Mouse (Mus musculus): Measurements from ENCODE around the gene Fam149a. TPM values are rescaled to one million over a fixed set of nuclear protein-coding genes. Genes with fewer than 3 reads are reported as not detected.

Fam149a gene
- polyA plus RNA-seq, 2 experiments, result 12.9 to 14.9 TPM

GRCm38 (mm10) chr8:45355809-45356208 is 26.3 kb downstream of the Fam149a start:
- DNase-seq (ENCODE audit: low spot score), result no peak
- 80% methylated on average over 6 of the region's 6 CpGs for WGBS
- no peak for TF ChIP-seq POLR2A (IDR thresholded peaks at IDR 0.05; ENCODE audit: borderline replicate concordance, extremely low read depth, insufficient read depth, insufficient read length)

GRCm38 (mm10) chr8:45345031-45345430 is 37.1 kb downstream of the Fam149a start:
- TF ChIP-seq POLR2A (IDR thresholded peaks at IDR 0.05; ENCODE audit: borderline replicate concordance, extremely low read depth, insufficient read depth, insufficient read length), result no peak
- Histone ChIP-seq H3K27me3 (ENCODE audit: control insufficient read depth, insufficient read depth, low read length) (no peaks in the 10 kb centered on the region), H3K4me2 (replicated peaks; ENCODE audit: low read depth, low read length, severe bottlenecking) (no peak overlapping the region), H3K27ac (replicated peaks; ENCODE audit: low read depth, low read length) (no peak overlapping the region), H3K9ac (ENCODE audit: low read depth, low read length, severe bottlenecking) (no peak overlapping the region), H3K4me1 (ENCODE audit: control insufficient read depth, insufficient read depth, low read length) (no peaks in the 10 kb centered on the region), H3K36me3 (ENCODE audit: control insufficient read depth, insufficient read depth, low read length) (peaks cover 28% of the 10 kb centered on the region), H3K9me3 (ENCODE audit: control insufficient read depth, low read length) (no peaks in the 10 kb centered on the region), H3K4me3 (replicated peaks; ENCODE audit: low read length) (no peak overlapping the region)
- 17% methylated on average over 6 of the region's 6 CpGs for WGBS
- peak; percentile 60; the same call in 1 of the 2 replicates for ATAC-seq (ENCODE audit: low FRiP score, low read depth)
- peak; percentile 69 for DNase-seq (ENCODE audit: low spot score)

More at GRCm38 (mm10) chr8:45355809-45356208, 26.3 kb downstream of the Fam149a start:
- Histone ChIP-seq H3K9ac (ENCODE audit: low read depth, low read length, severe bottlenecking) (no peak overlapping the region), H3K4me2 (replicated peaks; ENCODE audit: low read depth, low read length, severe bottlenecking) (no peak overlapping the region), H3K27me3 (ENCODE audit: control insufficient read depth, insufficient read depth, low read length) (no peaks in the 10 kb centered on the region), H3K4me3 (replicated peaks; ENCODE audit: low read length) (no peak overlapping the region), H3K27ac (replicated peaks; ENCODE audit: low read depth, low read length) (no peak overlapping the region), H3K36me3 (ENCODE audit: control insufficient read depth, insufficient read depth, low read length) (peaks cover 2% of the 10 kb centered on the region; the same call in 1 of the 2 replicates), H3K4me1 (ENCODE audit: control insufficient read depth, insufficient read depth, low read length) (peaks cover 6% of the 10 kb centered on the region; the same call in 1 of the 2 replicates), H3K9me3 (ENCODE audit: control insufficient read depth, low read length) (no peaks in the 10 kb centered on the region)
- no peak for ATAC-seq (ENCODE audit: low FRiP score, low read depth)

GRCm38 (mm10) chr8:45344298-45344697 is 37.8 kb downstream of the Fam149a start:
- no peak for DNase-seq (ENCODE audit: low spot score)
- Histone ChIP-seq H3K36me3 (ENCODE audit: control insufficient read depth, insufficient read depth, low read length) (peaks cover 28% of the 10 kb centered on the region), H3K4me1 (ENCODE audit: control insufficient read depth, insufficient read depth, low read length) (no peaks in the 10 kb centered on the region), H3K9me3 (ENCODE audit: control insufficient read depth, low read length) (no peaks in the 10 kb centered on the region), H3K9ac (ENCODE audit: low read depth, low read length, severe bottlenecking) (no peak overlapping the region), H3K27ac (replicated peaks; ENCODE audit: low read depth, low read length) (no peak overlapping the region), H3K27me3 (ENCODE audit: control insufficient read depth, insufficient read depth, low read length) (no peaks in the 10 kb centered on the region), H3K4me3 (replicated peaks; ENCODE audit: low read length) (no peak overlapping the region), H3K4me2 (replicated peaks; ENCODE audit: low read depth, low read length, severe bottlenecking) (no peak overlapping the region)
- no peak for ATAC-seq (ENCODE audit: low FRiP score, low read depth)
- 90% methylated on average over 8 of the region's 8 CpGs for WGBS
- no peak for TF ChIP-seq POLR2A (IDR thresholded peaks at IDR 0.05; ENCODE audit: borderline replicate concordance, extremely low read depth, insufficient read depth, insufficient read length)

- WGBS, result 94% methylated on average over 12 of the region's 12 CpGs
- no peak for TF ChIP-seq POLR2A (IDR thresholded peaks at IDR 0.05; ENCODE audit: borderline replicate concordance, extremely low read depth, insufficient read depth, insufficient read length)
- H3K4me1 ChIP-seq (ENCODE audit: control insufficient read depth, insufficient read depth, low read length), result no peaks in the 10 kb centered on the region
- no peak overlapping the region for H3K4me3 ChIP-seq (replicated peaks; ENCODE audit: low read length)
- no peaks in the 10 kb centered on the region for H3K27me3 ChIP-seq (ENCODE audit: control insufficient read depth, insufficient read depth, low read length)
- H3K9me3 ChIP-seq (ENCODE audit: control insufficient read depth, low read length), result no peaks in the 10 kb centered on the region
- DNase-seq (ENCODE audit: low spot score), result no peak
- no peak overlapping the region for H3K4me2 ChIP-seq (replicated peaks; ENCODE audit: low read depth, low read length, severe bottlenecking)
- H3K9ac ChIP-seq (ENCODE audit: low read depth, low read length, severe bottlenecking), result no peak overlapping the region
- H3K27ac ChIP-seq (replicated peaks; ENCODE audit: low read depth, low read length), result no peak overlapping the region
- H3K36me3 ChIP-seq (ENCODE audit: control insufficient read depth, insufficient read depth, low read length), result 0 out of 2 replicates have a peak, but pooled peaks cover 24% of the 10 kb centered on the region
- no peak for ATAC-seq (ENCODE audit: low FRiP score, low read depth)
Observed at GRCm38 (mm10) chr8:45341630-45342628, 40.2 kb downstream of the Fam149a start.

- no peaks in the 10 kb centered on the region for H3K9me3 ChIP-seq (ENCODE audit: control insufficient read depth, low read length)
- peaks cover 4% of the 10 kb centered on the region; the same call in 1 of the 2 replicates for H3K4me1 ChIP-seq (ENCODE audit: control insufficient read depth, insufficient read depth, low read length)
- H3K36me3 ChIP-seq (ENCODE audit: control insufficient read depth, insufficient read depth, low read length), result no peaks in the 10 kb centered on the region
- DNase-seq (ENCODE audit: low spot score) (no peak), ATAC-seq (ENCODE audit: low FRiP score, low read depth) (no peak; the same call in 1 of the 2 replicates)
- no peak overlapping the region for H3K27ac ChIP-seq (replicated peaks; ENCODE audit: low read depth, low read length)
- TF ChIP-seq POLR2A (IDR thresholded peaks at IDR 0.05; ENCODE audit: borderline replicate concordance, extremely low read depth, insufficient read depth, insufficient read length), result no peak
- H3K4me2 ChIP-seq (replicated peaks; ENCODE audit: low read depth, low read length, severe bottlenecking), result peak overlapping the region; percentile 81
- H3K9ac ChIP-seq (ENCODE audit: low read depth, low read length, severe bottlenecking), result peak overlapping the region; percentile 66
- WGBS, result 2% methylated on average over 8 of the region's 8 CpGs
- H3K4me3 ChIP-seq (replicated peaks; ENCODE audit: low read length), result peak overlapping the region; percentile 50
- H3K27me3 ChIP-seq (ENCODE audit: control insufficient read depth, insufficient read depth, low read length), result no peaks in the 10 kb centered on the region
Observed at GRCm38 (mm10) chr8:45333493-45333892, 48.6 kb downstream of the Fam149a start.

All from limb, embryonic 14.5 days (tissue).